Mouse (Mus musculus) myocyte (in vitro differentiated cells): ENCODE measurements around the gene Unc13c.

ENCODE experiments used
- CEBPB ChIP-seq: IDR thresholded peaks from 2 replicates; pipeline ENCODE4 v1.6.1; 2011; ENCODE audit warnings: mild to moderate bottlenecking, moderate library complexity; ENCODE audit not compliant: poor library complexity, insufficient read depth, severe bottlenecking
- MAX ChIP-seq: IDR thresholded peaks from one replicate; pipeline ENCODE4 v1.6.1; 2011; ENCODE audit warnings: low read depth, mild to moderate bottlenecking, control low read depth
- MYOD1 ChIP-seq, 3 experiments: IDR thresholded peaks; one replicate each; pipeline ENCODE4 v1.6.1; 2011; ENCODE audit warnings: control low read depth in 2 of 3, low read depth in 2 of 3, mild to moderate bottlenecking in 2 of 3, moderate library complexity in 1 of 3; ENCODE audit not compliant: insufficient read length in 2 of 3, control insufficient read depth in 1 of 3
- MYOG ChIP-seq, 3 experiments: IDR thresholded peaks; one replicate each; pipeline ENCODE4 v1.6.1; 2011; ENCODE audit warnings: control low read depth in 2 of 3, low read depth in 2 of 3, mild to moderate bottlenecking in 2 of 3; ENCODE audit not compliant: insufficient read length in 2 of 3, control insufficient read depth in 1 of 3, insufficient read depth in 1 of 3
- POLR2A ChIP-seq: IDR thresholded peaks from one replicate; pipeline ENCODE4 v1.6.1; 2011; ENCODE audit warnings: low read depth, mild to moderate bottlenecking, control low read depth, moderate library complexity; ENCODE audit not compliant: insufficient read length
- POLR2AphosphoS2 ChIP-seq: IDR thresholded peaks from one replicate; pipeline ENCODE4 v1.6.1; 2011; ENCODE audit warnings: low read depth, control low read depth; ENCODE audit not compliant: insufficient read length
- REST ChIP-seq: IDR thresholded peaks from one replicate; pipeline ENCODE4 v1.6.1; 2011; ENCODE audit warnings: mild to moderate bottlenecking, control low read depth, moderate library complexity; ENCODE audit not compliant: insufficient read depth, insufficient read length
- TCF12 ChIP-seq: IDR thresholded peaks from one replicate; pipeline ENCODE4 v1.6.1; 2011; ENCODE audit warnings: mild to moderate bottlenecking, control low read depth; ENCODE audit not compliant: poor library complexity, insufficient read depth, severe bottlenecking
- TCF3 ChIP-seq: IDR thresholded peaks from one replicate; pipeline ENCODE4 v1.6.1; 2011; ENCODE audit warnings: low read depth, control low read depth; ENCODE audit not compliant: insufficient read length
- USF1 ChIP-seq: IDR thresholded peaks from one replicate; pipeline ENCODE4 v1.6.1; 2011; ENCODE audit warnings: low read depth, mild to moderate bottlenecking, control low read depth, moderate library complexity

GRCm38 (mm10) chr9:74007976-74008686 lies 39.4 kb upstream of the Unc13c start:
- no peak for TF ChIP-seq CEBPB
- no peak for TF ChIP-seq POLR2A
- TF ChIP-seq USF1: no peak
- TF ChIP-seq MYOG (IDR thresholded peaks at IDR 0.05; ENCODE audit: control insufficient read depth in 1 of 3, insufficient read depth in 1 of 3, insufficient read length in 2 of 3, low read depth in 2 of 3): no peak
- TF ChIP-seq TCF3: no peak
- TF ChIP-seq MAX: no peak
- no peak for TF ChIP-seq MYOD1 (IDR thresholded peaks at IDR 0.05; ENCODE audit: control insufficient read depth in 1 of 3, insufficient read length in 2 of 3, low read depth in 2 of 3)
- no peak for TF ChIP-seq TCF12
- TF ChIP-seq REST: no peak
- no peak for TF ChIP-seq POLR2AphosphoS2
